Mouse (Mus musculus) right cerebral cortex, adult 2 months (tissue): ENCODE data around the gene Ugt1a8.

Experiments
- DNase-seq, 2 experiments: peaks; one replicate each; pipeline ENCODE4 v3.0.0; 2021 to 2022; ENCODE audit warnings: low spot score in 2 of 2

Gene Ugt1a8

DNA sequence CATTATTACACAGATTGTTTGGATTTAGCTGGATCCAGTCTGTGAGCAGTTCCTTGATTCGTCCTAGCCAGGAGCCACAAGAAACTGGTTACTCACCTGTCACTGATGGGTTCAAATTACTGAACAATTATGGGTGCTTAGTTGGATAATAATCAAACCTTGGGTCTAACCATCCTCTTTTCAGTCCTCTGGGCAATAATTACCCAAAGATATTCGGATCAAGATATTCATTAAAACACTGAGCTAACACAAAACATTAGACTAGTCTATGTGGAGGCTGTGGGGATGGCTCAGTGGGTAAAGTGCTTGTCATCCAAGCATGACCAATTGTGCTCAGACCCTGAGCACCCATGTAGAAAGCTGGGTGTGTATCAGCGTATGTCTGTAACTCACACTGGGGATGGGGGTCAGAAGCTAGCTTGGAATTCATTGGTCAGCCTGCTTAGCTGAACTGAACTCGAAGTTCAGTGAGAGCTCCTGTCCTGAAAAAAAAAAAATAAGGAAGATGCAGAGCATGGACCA lies 148.3 kb downstream of the Ugt1a8 start:
- no peak for DNase-seq

DNA sequence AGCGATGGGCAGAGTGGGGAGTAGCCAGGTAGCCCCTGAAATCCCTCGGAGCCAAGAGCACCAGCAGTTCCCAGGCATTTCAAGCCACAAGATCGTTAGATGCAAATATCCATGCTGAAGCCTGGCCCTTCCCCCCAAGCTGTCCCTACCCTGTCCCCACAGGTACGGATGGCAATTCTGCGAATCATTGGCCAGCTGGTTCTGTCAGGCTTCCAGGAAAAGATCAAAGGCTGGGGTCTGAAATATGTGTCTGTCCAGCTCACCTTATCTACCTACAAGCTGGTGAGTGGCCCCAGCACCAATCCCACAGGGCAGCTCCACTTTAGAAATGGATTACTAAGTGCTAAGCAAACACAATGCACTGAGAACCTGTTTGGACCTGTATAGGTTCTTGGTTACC lies 149.7 kb downstream of the Ugt1a8 start:
- no peak for DNase-seq

DNA sequence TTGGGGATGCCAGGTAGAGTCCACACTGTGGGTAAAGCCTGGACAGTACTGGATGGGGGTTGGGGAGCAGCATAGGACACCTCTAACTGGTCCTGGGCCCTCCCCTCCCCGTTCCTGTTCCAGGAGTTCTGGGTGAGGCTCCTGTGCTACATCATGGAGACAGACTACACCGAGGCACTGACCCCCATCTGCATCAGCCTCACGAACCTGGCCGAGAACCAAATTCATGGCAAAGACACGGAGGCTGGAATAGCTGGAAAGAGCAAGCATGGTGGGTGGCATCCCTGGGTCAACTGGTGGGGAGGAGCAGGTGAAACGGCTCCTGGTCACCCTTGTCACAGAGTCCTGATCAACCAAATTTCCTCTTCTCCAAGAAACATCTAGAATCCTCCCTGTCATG lies 151.2 kb downstream of the Ugt1a8 start:
- DNase-seq = no peak

DNA sequence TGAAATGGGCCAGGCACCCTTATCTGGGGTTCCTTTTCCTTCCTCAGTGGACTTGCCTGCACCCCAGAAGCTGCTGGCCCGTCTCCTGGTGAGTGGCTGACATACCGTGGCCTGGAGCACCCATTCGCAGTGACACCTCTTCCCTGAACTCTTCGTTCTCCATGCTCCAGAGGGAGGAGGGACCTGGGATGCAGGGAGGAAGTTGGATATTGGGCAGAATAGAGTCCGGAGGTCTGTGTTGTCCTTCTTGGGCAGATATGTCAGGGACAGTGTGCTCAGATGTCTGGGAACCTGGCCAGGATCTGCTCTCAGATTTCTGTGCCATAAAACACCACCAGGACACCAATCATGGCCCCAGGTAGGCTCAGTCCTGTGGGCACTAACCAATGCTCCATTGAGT lies 152.5 kb downstream of the Ugt1a8 start:
- no peak for DNase-seq

DNA sequence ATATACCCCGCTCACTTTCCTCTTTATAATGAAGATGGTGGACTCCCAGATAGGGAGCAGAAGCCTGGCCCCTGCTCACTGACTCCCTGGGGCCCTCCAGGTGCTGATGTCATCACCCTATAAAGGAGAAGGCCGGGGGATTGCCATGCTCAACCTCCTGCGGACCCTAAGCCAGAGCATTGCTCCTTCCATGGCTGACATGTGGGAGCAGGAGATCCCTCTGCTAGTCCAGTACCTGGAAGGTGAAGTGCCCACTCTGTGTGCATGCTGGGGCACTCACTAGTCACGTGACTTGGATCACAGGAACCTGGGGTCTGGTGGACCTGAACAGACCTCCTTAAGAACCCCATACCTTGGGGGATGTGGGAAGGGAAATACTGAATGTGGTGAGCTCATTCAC lies 153.0 kb downstream of the Ugt1a8 start:
- DNase-seq = no peak

DNA sequence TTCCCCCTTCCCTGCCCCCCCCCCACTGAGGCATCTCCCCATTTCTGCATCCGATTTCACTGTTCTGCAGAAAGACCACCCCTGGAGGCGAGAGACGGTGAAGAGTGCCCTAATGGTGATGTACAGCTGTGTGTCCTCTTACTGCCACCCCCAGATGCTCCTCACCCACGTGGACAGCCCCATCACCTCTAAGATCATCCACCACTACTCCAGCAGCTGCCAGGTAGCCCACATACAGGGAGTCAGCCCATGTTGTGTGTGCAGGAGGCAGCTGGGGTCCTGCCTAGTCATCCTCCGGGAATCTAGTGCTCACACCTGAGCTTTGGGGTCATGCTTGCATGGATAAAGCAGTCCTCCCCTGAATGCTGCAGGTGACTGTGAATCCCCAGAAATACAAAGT lies 156.2 kb downstream of the Ugt1a8 start:
- DNase-seq = no peak

DNA sequence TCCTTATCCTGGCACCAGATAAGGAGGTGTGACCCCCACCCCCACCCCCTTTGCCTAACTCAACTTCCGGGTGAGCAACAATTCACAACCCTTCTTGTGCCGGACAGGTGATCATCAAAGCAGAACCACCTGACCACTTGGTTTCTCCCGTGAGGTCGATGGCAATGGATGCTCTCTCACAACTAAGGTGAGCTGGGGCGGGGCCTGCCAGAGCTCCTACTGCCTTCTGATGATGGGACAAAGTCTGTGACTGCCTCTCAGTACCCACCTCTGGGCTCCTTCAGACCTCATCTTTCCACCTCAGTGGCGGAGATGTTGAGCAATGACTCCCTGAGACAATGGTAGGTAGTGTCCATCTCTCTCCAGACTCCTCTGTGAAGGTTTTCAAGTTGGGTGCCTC lies 158.3 kb downstream of the Ugt1a8 start:
- no peak for DNase-seq

DNA sequence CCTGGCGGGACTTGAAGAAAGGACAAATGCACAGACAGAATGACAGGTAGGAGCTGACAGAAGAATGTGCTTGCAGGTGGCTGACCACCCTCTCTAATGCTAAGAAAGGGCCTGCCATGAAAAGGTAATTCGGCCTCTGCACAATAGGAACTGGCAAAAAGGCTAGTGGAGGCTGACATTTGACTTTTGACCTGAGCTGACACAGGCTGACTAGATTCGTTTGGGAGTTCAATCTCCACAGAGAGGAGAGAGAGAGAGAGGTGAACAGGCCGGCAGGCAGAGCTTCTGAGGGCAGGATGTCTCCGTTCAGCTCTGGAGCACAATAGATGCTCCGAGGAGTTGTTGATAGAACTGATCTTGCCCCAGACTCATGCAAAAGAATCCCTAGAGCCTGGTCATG lies 158.8 kb downstream of the Ugt1a8 start:
- no peak for DNase-seq

DNA sequence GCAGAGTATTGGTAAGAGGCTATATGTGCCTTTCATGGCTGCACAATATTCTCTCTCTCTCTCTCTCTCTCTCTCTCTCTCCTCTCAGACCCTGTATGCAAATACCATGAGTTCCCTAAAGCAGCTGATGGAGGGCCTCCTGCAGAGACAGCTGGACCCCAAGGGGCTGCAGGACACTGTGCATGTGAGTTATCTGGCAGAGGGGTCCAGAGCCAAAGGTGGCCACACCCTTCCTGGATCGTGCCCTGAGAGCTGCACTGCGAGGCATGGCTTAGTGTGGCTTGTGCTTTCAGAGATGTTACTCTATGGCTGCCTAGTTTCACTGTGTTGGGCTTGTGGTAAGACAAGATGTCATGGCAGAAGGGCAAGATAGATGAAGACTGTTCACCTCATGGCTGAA lies 160.0 kb downstream of the Ugt1a8 start:
- DNase-seq = no peak

DNA sequence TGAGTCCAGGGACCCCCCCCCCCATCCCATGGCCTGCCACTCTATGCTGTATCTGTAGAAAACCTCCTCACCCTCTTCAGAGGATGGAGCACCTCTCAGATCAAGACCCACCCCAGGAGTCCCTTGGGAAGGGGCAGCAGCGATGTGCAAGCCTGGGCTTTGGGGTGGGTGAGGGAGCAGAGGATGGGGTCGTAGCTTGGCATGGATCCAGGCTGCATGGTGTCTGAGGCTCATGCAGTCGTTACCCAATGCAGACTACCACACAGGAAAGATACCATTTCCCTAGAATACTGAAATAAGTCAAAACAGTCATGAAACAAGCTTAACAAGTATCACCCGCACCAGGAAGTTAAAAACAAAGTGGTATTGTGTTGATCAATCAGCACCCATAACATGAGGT lies 161.0 kb downstream of the Ugt1a8 start:
- DNase-seq = no peak

DNA sequence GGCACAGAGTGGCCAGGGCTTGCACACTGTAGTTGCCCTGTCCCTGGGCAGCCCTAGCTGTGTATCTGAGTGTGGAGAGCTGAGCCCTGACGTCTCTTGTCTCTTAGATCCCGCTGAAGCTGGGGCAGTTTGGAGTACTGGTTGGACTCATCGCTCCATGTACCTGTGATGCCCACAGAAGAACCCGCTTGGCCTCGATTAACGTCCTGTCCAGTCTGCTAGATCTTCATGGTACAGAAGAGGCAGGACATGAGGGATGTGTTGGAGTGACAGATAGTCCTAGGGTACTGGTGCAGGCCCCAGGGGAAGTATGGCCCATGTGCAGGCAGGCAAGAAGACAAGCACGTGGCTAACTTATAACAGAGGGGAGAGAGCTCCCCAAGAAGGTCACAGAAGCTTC lies 162.0 kb downstream of the Ugt1a8 start:
- no peak for DNase-seq

DNA sequence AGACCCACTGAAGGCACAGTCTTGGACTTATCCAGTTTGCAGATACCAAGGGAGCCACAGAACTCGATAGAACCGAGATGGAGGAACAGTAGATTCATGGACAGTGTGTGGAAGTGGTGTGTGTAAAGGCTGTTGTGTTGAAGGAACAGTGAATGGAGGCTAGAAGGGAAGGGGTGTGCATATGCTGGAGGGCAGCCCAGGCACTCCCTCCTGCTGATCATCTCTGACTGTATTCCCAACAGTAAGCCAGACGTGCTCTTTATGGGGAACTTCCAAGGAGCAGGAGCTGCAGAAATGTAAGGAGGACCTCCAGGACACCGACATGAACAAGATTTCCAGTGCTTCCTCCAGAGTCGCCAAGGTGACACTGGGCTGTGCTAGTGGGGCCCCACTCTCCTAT lies 162.4 kb downstream of the Ugt1a8 start:
- no peak for DNase-seq

DNA sequence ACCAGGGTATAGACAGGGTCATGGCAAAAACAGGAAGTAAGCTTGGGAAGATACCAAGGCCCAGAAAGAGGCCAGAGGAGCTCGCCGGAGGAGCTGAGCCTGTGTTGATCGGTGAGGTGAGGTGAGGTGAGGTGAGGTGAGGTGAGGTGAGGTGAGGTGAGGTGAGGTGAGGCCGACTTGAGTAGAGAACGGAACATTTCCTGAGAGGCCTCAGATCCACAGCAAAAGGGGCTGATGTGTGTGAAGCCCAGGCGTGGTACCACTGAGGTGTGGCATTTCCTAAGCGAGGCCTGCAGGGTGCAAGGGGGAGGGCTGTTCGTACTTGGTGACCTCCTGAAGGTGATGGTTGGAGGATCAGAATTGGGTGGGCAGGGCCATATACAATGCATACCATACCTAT lies 165.5 kb downstream of the Ugt1a8 start:
- DNase-seq = no peak

DNA sequence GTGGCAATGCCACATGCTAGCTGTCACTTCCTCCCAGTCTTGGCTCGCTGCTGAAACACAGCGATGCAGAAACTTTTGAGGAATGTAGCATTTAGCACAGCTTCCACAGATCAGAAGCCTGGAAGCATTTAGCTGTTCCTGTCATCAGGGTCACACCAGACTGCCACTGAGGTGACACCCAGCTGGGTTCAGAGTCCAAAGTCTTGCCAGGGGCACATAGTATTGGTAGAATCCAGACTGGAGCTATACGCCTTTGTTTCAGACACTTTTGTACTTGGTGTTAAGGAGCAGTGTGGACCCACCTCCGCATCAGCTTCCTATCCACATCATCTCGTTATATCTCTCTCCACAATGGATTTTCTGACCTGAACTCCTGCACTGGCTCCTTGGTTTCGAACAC lies 165.9 kb downstream of the Ugt1a8 start:
- no peak for DNase-seq

DNA sequence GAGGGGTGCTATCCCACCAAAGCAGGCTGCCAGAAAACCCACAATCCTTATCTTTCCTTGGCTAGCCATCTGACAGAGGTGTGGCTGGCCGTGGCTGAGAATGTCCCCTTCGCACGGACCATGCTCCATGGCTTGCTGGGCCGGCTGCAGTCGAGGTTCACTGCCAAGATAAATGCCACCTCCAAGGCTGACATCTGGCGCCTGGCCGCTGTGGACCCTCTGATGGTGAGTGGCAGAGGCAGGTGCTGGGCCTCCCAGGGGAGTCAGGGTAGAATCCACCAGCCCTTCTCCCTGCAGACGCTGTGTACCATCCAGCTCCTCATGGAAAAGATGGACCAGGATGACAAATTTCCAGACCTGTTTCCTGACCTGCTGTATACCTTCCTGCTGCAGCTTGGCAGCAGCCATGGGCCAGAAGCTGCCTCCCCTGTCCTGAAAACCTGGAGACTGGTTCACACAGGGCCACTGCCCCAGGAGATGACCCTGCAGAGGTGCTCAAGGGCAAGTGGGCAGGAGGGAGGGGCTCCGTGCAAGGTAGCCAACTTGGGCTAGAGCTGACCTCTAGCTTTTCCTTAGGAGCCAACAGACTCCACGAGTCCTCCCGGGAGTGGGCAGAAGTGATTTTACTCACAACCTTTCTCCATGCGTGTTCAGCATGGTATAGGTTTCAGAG lies 167.3 kb downstream of the Ugt1a8 start:
- no peak for DNase-seq

DNA sequence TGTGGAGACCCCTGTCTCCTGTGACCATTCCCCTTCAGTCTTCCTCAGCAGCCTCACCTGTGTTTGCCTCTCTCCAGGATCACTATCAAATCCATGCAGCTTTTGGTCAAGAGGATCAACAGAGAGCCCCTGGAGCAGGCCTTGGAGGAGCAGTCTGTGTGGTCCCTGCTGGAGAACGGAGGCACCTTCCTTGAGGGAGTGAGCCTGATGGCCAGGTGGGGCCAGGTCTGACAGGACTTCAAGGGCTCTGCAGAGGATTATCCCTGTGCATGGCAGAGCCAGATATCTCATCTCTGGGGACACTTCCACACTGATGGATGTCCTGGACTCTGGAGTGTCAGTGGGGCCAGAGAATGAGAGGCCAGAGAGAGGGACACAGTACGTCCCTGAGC lies 167.8 kb downstream of the Ugt1a8 start:
- no peak for DNase-seq

DNA sequence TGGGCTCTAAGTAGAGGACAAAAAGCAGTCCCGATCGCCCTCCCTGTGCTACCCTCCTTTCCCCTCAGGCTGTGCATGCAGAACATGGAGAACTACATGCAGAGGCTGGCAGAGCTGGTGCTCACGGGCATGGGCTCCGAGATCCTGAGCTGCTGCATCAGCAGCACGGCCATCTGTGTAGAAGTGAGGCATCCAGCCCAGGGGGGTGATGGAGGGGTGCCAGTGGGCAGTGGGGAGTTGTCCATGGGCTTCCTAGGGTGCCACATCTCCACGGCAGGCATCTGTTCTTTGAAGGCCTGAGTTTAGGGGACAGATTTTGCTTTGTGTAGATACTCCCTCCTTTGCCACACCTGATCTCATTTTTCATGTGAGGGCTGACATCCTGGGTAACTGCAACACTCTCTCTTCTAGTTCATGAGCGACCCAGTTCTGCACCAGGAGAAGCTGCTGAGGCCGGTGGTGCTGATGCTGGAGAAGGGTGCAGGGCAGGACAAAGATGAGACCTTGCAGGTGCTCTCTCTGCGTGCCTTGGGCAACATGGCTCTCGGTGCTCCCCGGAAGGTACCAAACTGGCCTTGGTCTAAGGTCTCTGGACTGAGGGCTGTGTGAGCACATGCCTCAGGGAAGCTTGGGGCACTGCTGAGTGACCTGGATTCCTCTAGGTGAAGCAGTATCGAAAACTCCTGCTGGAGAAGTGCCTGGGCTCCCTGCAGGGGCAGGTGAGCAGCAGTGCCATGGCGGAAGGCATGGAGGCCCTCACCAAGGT lies 168.6 kb downstream of the Ugt1a8 start:
- no peak for DNase-seq

DNA sequence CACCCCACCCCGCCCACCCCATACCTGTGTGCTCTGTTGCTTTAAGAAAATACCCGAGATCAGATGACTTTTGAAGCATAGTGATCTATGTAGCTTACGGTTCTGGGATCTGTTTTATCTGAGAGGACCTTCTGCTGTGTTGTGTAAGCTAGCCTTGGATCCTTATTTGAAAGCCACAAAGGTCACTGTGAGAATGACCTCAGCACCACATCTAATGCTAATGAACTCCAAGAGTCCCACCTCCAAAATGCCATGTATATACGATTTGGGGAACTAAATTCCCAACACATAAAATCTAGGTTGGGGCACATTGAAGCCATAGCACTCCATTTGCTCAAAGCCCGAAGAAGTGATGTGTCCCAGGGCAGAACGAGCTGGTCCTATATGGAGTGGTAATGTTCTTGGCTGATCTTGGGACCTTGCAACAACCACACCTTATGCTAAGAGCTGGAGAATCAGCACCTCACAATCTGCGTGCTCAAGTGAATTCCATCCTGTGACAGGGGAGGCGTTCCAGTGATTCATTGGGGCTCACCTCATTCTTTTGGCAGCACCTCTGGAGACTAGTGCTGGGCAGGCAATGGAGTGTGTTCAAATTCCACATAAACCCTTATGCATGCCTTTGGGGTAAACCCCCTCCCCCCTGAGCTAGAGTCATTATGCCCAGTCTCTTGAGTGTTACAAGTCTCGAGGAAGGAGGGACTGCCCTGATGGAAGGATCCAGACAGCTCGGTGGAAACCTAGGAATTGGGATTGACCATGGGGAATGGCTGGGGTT lies 169.5 kb downstream of the Ugt1a8 start:
- DNase-seq = no peak

DNA sequence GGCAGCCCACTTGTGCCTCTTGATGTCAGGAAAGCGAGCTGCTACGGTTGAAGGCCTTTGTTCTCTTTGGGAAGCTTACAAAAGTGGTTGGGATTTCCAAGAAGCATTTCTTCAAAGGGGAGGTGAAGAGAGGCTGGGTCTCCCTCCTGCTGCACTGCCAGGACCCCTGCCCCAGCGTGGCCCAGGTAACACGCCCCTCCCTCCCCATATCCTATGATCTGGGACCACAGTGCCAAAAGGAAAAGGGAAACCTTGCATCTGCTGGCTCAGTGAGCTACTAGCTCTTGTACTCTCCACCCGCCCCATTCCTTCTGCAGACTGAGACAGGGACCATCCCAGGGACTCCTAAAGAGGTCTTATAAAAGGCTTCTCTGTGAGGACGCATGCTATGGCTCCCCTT lies 170.1 kb downstream of the Ugt1a8 start:
- DNase-seq = no peak

DNA sequence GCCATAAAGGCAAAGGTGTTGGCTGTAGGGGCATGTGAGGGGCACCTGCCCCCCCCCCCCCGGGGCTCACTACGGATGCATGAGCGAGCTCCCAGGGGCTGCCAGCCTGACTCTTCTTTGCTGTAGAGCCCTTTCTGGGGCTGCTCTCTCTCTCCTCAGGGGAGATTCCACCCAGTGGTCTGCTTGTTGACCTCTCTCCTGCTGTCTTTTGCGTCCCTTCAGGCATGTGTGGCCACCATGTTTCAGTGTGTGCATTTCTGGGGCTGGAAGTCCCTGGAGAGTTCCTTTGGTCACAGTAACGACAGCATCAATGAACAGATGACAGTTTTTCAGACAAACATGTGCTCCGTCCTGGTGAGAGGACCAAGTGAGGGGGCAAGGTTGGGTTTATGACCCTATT lies 170.7 kb downstream of the Ugt1a8 start:
- DNase-seq = no peak

DNA sequence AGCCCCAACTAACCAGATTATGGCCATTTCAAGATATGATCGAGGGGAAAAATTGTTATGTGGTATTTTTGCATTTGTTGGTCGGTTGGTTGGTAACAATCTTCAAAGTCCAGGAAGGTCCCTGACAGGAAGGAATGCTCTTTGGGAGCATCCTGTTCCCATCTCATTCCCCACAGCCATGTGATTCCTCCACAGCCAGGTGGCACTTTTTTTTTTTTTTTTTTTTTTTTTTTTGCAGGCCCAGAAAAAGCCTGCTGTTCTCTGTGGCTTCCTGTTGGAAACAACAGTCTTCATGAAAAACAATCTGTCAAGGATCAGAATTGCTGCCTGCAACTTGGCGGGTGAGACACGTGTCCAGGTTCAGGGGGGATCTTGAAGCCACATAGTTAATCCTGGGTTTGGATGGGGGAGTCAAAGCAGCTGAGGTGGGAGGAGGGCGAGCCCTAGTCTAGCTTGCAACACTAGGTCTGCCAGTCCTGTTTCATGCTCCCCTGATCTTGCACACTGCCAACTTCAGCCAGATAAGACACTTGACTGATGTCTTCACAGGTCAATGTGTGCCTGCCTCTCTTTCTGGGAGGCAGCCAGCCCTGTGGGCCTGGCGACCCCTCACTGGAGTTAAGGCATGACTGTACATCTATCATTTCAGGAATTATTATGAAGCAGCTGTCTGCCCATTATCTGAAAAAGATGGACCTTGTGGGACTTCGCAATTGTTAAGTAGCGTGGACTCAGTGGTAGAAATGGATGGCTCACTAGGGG lies 171.4 kb downstream of the Ugt1a8 start:
- no peak for DNase-seq

DNA sequence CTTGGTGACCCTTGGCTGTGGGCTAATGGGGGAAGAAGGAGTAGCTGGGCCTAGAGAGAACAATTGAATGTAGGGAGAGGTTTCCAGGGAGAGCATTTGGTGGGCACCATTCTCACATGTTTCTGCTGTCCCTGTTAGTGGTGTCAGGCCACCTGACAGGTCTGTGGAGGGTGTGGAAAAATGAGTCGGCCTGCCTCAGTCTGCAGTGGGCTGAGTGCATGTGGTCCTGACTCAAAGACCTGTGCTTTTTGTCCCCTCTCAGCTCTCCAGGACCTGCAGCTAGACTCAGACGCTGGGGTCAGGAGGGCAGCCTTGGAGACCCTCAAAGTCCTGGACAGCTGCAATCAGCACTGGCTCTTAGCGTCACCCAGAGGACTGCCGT lies 172.0 kb downstream of the Ugt1a8 start:
- DNase-seq = no peak
